ENCODE assay signal across 8 mouse cellular contexts in genomic region chr10:80350292-80350691, GRCm38 (mm10). TPM values are rescaled to one million over a fixed set of nuclear protein-coding genes. Genes with fewer than 3 reads are reported as not detected.
DNase-seq lines count a peak whose midpoint lies in the region; ATAC-seq and TF ChIP-seq lines count a peak whose summit lies in the region.

No protein-coding gene starts in this region.

- 5% methylated on average over 7 of the region's 7 CpGs for WGBS in embryonic facial prominence, embryonic 11.5 days
- WGBS in heart, adult 2 months: 3% methylated on average over 7 of the region's 7 CpGs
- 6% methylated on average over 7 of the region's 7 CpGs for WGBS in limb, embryonic 15.5 days
- WGBS in midbrain, postnatal 0 days: under 1% methylated on average over 7 of the region's 7 CpGs

- peak; percentile 56; the same call in 1 of the 2 replicates for TF ChIP-seq EP300 in heart, adult 2 months (IDR thresholded peaks at IDR 0.05; ENCODE audit: insufficient read depth, low read depth, low read length)

- no peak for TF ChIP-seq POLR2A in heart, adult 2 months (IDR thresholded peaks at IDR 0.05; ENCODE audit: insufficient read depth, low read depth, low read length)

- DNase-seq in 3T3-L1 (ENCODE audit: low read depth, low spot score): peak; percentile 95
- DNase-seq in adrenal gland, postnatal 14 days: peak; percentile 92
- peak; percentile 91 for DNase-seq in embryonic facial prominence, embryonic 11.5 days (ENCODE audit: low spot score)
- peak; percentile 83 to 92 for DNase-seq in heart, adult 2 months
- peak; percentile 92 for DNase-seq in kidney, adult 18-20 months
- DNase-seq in midbrain, postnatal 0 days (ENCODE audit: low spot score): peak; percentile 65
- DNase-seq in spleen, postnatal 14 days (ENCODE audit: low spot score in 2 of 2): peak; percentile 78 to 89

- no peak overlapping the region for H3K4me3 ChIP-seq in embryonic facial prominence, embryonic 11.5 days (ENCODE audit: low read depth, low read length)
- H3K4me3 ChIP-seq in heart, adult 2 months: no peak overlapping the region
- H3K4me3 ChIP-seq in limb, embryonic 15.5 days: no peak overlapping the region
- H3K4me3 ChIP-seq in midbrain, postnatal 0 days (ENCODE audit: low read depth, low read length): no peak overlapping the region

- no peaks in the 10 kb centered on the region for H3K9me3 ChIP-seq in embryonic facial prominence, embryonic 11.5 days (replicated peaks; ENCODE audit: control insufficient read depth, low read length)
- no peaks in the 10 kb centered on the region for H3K9me3 ChIP-seq in limb, embryonic 15.5 days
- no peaks in the 10 kb centered on the region for H3K9me3 ChIP-seq in midbrain, postnatal 0 days (ENCODE audit: low read length)

- H3K27ac ChIP-seq in embryonic facial prominence, embryonic 11.5 days (replicated peaks; ENCODE audit: low read depth, low read length): no peak overlapping the region
- no peak overlapping the region for H3K27ac ChIP-seq in heart, adult 2 months
- no peak overlapping the region for H3K27ac ChIP-seq in limb, embryonic 15.5 days
- H3K27ac ChIP-seq in midbrain, postnatal 0 days (ENCODE audit: low read depth, low read length): no peak overlapping the region

- H3K36me3 ChIP-seq in embryonic facial prominence, embryonic 11.5 days (replicated peaks; ENCODE audit: control insufficient read depth, insufficient read depth, low read depth, low read length): no peaks in the 10 kb centered on the region
- H3K36me3 ChIP-seq in heart, adult 2 months (ENCODE audit: control insufficient read depth, insufficient read depth, low read length): no peaks in the 10 kb centered on the region
- H3K36me3 ChIP-seq in limb, embryonic 15.5 days: no peaks in the 10 kb centered on the region
- no peaks in the 10 kb centered on the region for H3K36me3 ChIP-seq in midbrain, postnatal 0 days (ENCODE audit: insufficient read depth, low read length)

- H3K4me1 ChIP-seq in embryonic facial prominence, embryonic 11.5 days (ENCODE audit: control insufficient read depth, insufficient read depth, low read length): peaks cover 6% of the 10 kb centered on the region
- no peaks in the 10 kb centered on the region for H3K4me1 ChIP-seq in heart, adult 2 months (ENCODE audit: control insufficient read depth, insufficient read depth, low read length)
- peaks cover 27% of the 10 kb centered on the region for H3K4me1 ChIP-seq in limb, embryonic 15.5 days
- no peaks in the 10 kb centered on the region for H3K4me1 ChIP-seq in midbrain, postnatal 0 days (ENCODE audit: insufficient read depth, low read length)

- intact Hi-C loops in heart, adult 2 months (cut with DNase I): loop anchor here (1.0 kb wide), 1 partner anchor 24 kb away; no protein-coding TSS in a partner anchor

- no peak overlapping the region for H3K4me2 ChIP-seq in embryonic facial prominence, embryonic 11.5 days (ENCODE audit: low read depth, low read length)
- no peak overlapping the region for H3K4me2 ChIP-seq in limb, embryonic 15.5 days
- H3K4me2 ChIP-seq in midbrain, postnatal 0 days (ENCODE audit: low read depth, low read length, poor library complexity, severe bottlenecking): no peak overlapping the region

- ATAC-seq in embryonic facial prominence, embryonic 11.5 days (replicated peaks; ENCODE audit: insufficient number of reproducible peaks, low FRiP score, low TSS enrichment, low read depth): peak; percentile 61
- ATAC-seq in limb, embryonic 15.5 days (ENCODE audit: insufficient number of reproducible peaks, low FRiP score, low TSS enrichment, low read depth): peak; percentile 61
- ATAC-seq in midbrain, postnatal 0 days (ENCODE audit: low FRiP score): peak; percentile 64

- H3K9ac ChIP-seq in embryonic facial prominence, embryonic 11.5 days (replicated peaks; ENCODE audit: low read length): no peak overlapping the region
- no peak overlapping the region for H3K9ac ChIP-seq in heart, adult 2 months (ENCODE audit: low read depth, low read length)
- H3K9ac ChIP-seq in limb, embryonic 15.5 days: no peak overlapping the region
- H3K9ac ChIP-seq in midbrain, postnatal 0 days (replicated peaks; ENCODE audit: low read length, poor library complexity, severe bottlenecking): no peak overlapping the region

- TF ChIP-seq CTCF in heart, adult 2 months (IDR thresholded peaks at IDR 0.05): peak; percentile 98
- TF ChIP-seq CTCF in midbrain, postnatal 0 days (IDR thresholded peaks at IDR 0.05): peak; percentile 90

- no peaks in the 10 kb centered on the region for H3K79me2 ChIP-seq in heart, adult 2 months (replicated peaks; ENCODE audit: control insufficient read depth, insufficient read depth, low read length)

- peaks cover 70% of the 10 kb centered on the region for H3K27me3 ChIP-seq in embryonic facial prominence, embryonic 11.5 days (ENCODE audit: control insufficient read depth, insufficient read depth, low read length)
- no peaks in the 10 kb centered on the region for H3K27me3 ChIP-seq in heart, adult 2 months (ENCODE audit: control insufficient read depth, insufficient read depth, low read length)
- H3K27me3 ChIP-seq in limb, embryonic 15.5 days: peaks cover 95% of the 10 kb centered on the region
- H3K27me3 ChIP-seq in midbrain, postnatal 0 days (ENCODE audit: insufficient read depth, low read length): peaks cover 72% of the 10 kb centered on the region

RNA-seq across cellular contexts. Expression of gene Adamtsl5, which starts 2.1 kb away (rescaled TPM):
- 8.4 and 10.9 TPM in 2 replicates for total RNA-seq in adrenal gland, postnatal 14 days (2021)
- 0.14 and 0.88 TPM in 2 replicates for polyA plus RNA-seq in embryonic facial prominence, embryonic 11.5 days (2014; fragmentation: Nextera tagmentation; extraction: Ambion mirVana)
- total RNA-seq in heart, adult 2 months (2021): 10 to 100 TPM; 71.9 to 84.5 TPM
- 80.9 and 85.2 TPM in 2 replicates for polyA plus RNA-seq in heart, adult 2 months (2012; rRNA removed)
- polyA plus RNA-seq in limb, embryonic 15.5 days (2015; fragmentation: Nextera tagmentation; extraction: Ambion mirVana): 11.9 and 13.8 TPM in 2 replicates
- 0.71 and 0.77 TPM in 2 replicates for total RNA-seq in midbrain, postnatal 0 days (2014; rRNA removed)
- 0.62 and 0.71 TPM in 2 replicates for polyA plus RNA-seq in midbrain, postnatal 0 days (2015; fragmentation: Nextera tagmentation; extraction: Ambion mirVana)

RNA-seq across cellular contexts. Expression of gene Plk5, which starts 6.0 kb away (rescaled TPM):
- 0.30 and 0.44 TPM in 2 replicates for total RNA-seq in adrenal gland, postnatal 14 days (2021)
- polyA plus RNA-seq in embryonic facial prominence, embryonic 11.5 days (2014; fragmentation: Nextera tagmentation; extraction: Ambion mirVana): 0.26 and 0.52 TPM in 2 replicates
- under 1 TPM; 0.50 to 0.63 TPM for total RNA-seq in heart, adult 2 months (2021)
- 2.0 and 2.7 TPM in 2 replicates for polyA plus RNA-seq in heart, adult 2 months (2012; rRNA removed)
- 0.91 and 0.99 TPM in 2 replicates for polyA plus RNA-seq in limb, embryonic 15.5 days (2015; fragmentation: Nextera tagmentation; extraction: Ambion mirVana)
- total RNA-seq in midbrain, postnatal 0 days (2014; rRNA removed): 17.5 and 23.1 TPM in 2 replicates
- polyA plus RNA-seq in midbrain, postnatal 0 days (2015; fragmentation: Nextera tagmentation; extraction: Ambion mirVana): 12.5 and 12.8 TPM in 2 replicates

RNA-seq across cellular contexts. Expression of gene Reep6, which starts 20.5 kb away (rescaled TPM):
- 16.0 and 45.2 TPM in 2 replicates for total RNA-seq in adrenal gland, postnatal 14 days (2021)
- polyA plus RNA-seq in embryonic facial prominence, embryonic 11.5 days (2014; fragmentation: Nextera tagmentation; extraction: Ambion mirVana): 4.3 and 4.5 TPM in 2 replicates
- 1 to 10 TPM; 2.8 to 3.6 TPM for total RNA-seq in heart, adult 2 months (2021)
- 2.9 and 4.1 TPM in 2 replicates for polyA plus RNA-seq in heart, adult 2 months (2012; rRNA removed)
- polyA plus RNA-seq in limb, embryonic 15.5 days (2015; fragmentation: Nextera tagmentation; extraction: Ambion mirVana): 13.8 and 16.1 TPM in 2 replicates
- 3.8 and 5.3 TPM in 2 replicates for total RNA-seq in midbrain, postnatal 0 days (2014; rRNA removed)
- 7.0 and 7.8 TPM in 2 replicates for polyA plus RNA-seq in midbrain, postnatal 0 days (2015; fragmentation: Nextera tagmentation; extraction: Ambion mirVana)

RNA-seq across cellular contexts. Expression of gene Pcsk4, which starts 21.0 kb away (rescaled TPM):
- total RNA-seq in adrenal gland, postnatal 14 days (2021): 3.9 and 4.7 TPM in 2 replicates
- polyA plus RNA-seq in embryonic facial prominence, embryonic 11.5 days (2014; fragmentation: Nextera tagmentation; extraction: Ambion mirVana): 1.6 and 2.9 TPM in 2 replicates
- 1 to 10 TPM; 1.4 to 1.8 TPM for total RNA-seq in heart, adult 2 months (2021)
- polyA plus RNA-seq in heart, adult 2 months (2012; rRNA removed): 4.5 and 4.9 TPM in 2 replicates
- polyA plus RNA-seq in limb, embryonic 15.5 days (2015; fragmentation: Nextera tagmentation; extraction: Ambion mirVana): 4.3 and 5.0 TPM in 2 replicates
- 5.2 and 7.5 TPM in 2 replicates for total RNA-seq in midbrain, postnatal 0 days (2014; rRNA removed)
- 12.6 and 14.6 TPM in 2 replicates for polyA plus RNA-seq in midbrain, postnatal 0 days (2015; fragmentation: Nextera tagmentation; extraction: Ambion mirVana)

RNA-seq across cellular contexts. Expression of gene 2310011J03Rik, which starts 30.0 kb away (rescaled TPM):
- 26.9 and 27.9 TPM in 2 replicates for total RNA-seq in adrenal gland, postnatal 14 days (2021)
- 36.5 and 41.6 TPM in 2 replicates for polyA plus RNA-seq in embryonic facial prominence, embryonic 11.5 days (2014; fragmentation: Nextera tagmentation; extraction: Ambion mirVana)
- 10 to 100 TPM; 13.3 to 14.5 TPM for total RNA-seq in heart, adult 2 months (2021)
- polyA plus RNA-seq in heart, adult 2 months (2012; rRNA removed): 27.3 and 28.9 TPM in 2 replicates
- polyA plus RNA-seq in limb, embryonic 15.5 days (2015; fragmentation: Nextera tagmentation; extraction: Ambion mirVana): 54.4 and 56.0 TPM in 2 replicates
- total RNA-seq in midbrain, postnatal 0 days (2014; rRNA removed): 15.6 and 23.1 TPM in 2 replicates
- 26.5 and 29.6 TPM in 2 replicates for polyA plus RNA-seq in midbrain, postnatal 0 days (2015; fragmentation: Nextera tagmentation; extraction: Ambion mirVana)
